Mouse (Mus musculus) midbrain, postnatal 0 days (tissue): ENCODE measurements at regions not wholly inside any gene's neighbourhood (a gene's known extent, or its start where the extent isn't known, plus 50 kb on each side); places are given as distances from the start of the nearest gene placed in this dataset.

Experiments
- ATAC-seq: fragments of 200-750 bp; cut with Nextera tagmentation; 2 replicates; pipeline ENCODE4 v1.8.0; 2017; ENCODE audit warnings: moderate number of reproducible peaks, mild to moderate bottlenecking, moderate TSS enrichment, moderate library complexity; ENCODE audit not compliant: low FRiP score
- DNase-seq: peaks from one replicate; pipeline ENCODE4 v3.0.0-alpha.2; 2015; ENCODE audit warnings: low spot score
- H3K27ac ChIP-seq: fragments of 300-500 bp; sonication (generic); 2 replicates; pipeline ENCODE4 v1.5.1; 2014; ENCODE audit warnings: low read depth, mild to moderate bottlenecking, low read length, mixed read lengths
- H3K27me3 ChIP-seq: fragments of 300-500 bp; sonication (generic); 2 replicates; pipeline ENCODE4 v1.6.1; 2014; ENCODE audit warnings: low read length, control low read depth, mixed read lengths; ENCODE audit not compliant: insufficient read depth
- H3K36me3 ChIP-seq: fragments of 300-500 bp; sonication (generic); 2 replicates; pipeline ENCODE4 v1.6.1; 2014; ENCODE audit warnings: low read length, control low read depth, mixed read lengths; ENCODE audit not compliant: insufficient read depth
- H3K4me1 ChIP-seq: fragments of 300-500 bp; sonication (generic); 2 replicates; pipeline ENCODE4 v1.6.1; 2014; ENCODE audit warnings: mild to moderate bottlenecking, control low read depth, antibody characterized with exemption, low read length, mixed read lengths; ENCODE audit not compliant: insufficient read depth
- H3K4me2 ChIP-seq: fragments of 300-500 bp; sonication (generic); 2 replicates; pipeline ENCODE4 v1.6.1; 2014; ENCODE audit warnings: low read depth, mild to moderate bottlenecking, low read length, mixed read lengths; ENCODE audit not compliant: poor library complexity, severe bottlenecking
- H3K4me3 ChIP-seq: fragments of 300-500 bp; sonication (generic); 2 replicates; pipeline ENCODE4 v1.5.1; 2014; ENCODE audit warnings: low read depth, mild to moderate bottlenecking, low read length, moderate library complexity
- H3K9ac ChIP-seq: fragments of 300-500 bp; sonication (generic); replicated peaks from 2 replicates; pipeline ENCODE4 v1.6.1; 2014; ENCODE audit warnings: mild to moderate bottlenecking, low read length, moderate library complexity, mixed read lengths; ENCODE audit not compliant: poor library complexity, severe bottlenecking
- H3K9me3 ChIP-seq: fragments of 300-500 bp; sonication (generic); 2 replicates; pipeline ENCODE4 v1.6.1; 2016; ENCODE audit warnings: low read length, control low read depth
- CTCF ChIP-seq: IDR thresholded peaks from 2 replicates; pipeline ENCODE4 v1.5.1; 2016; ENCODE audit warnings: antibody characterized with exemption, mild to moderate bottlenecking
- WGBS: fragments of 180-500 bp; shearing (Covaris S2); extraction: QIAGEN DNeasy Blood & Tissue Kit; methylation state at CpG from one replicate; pipeline ENCODE4 v1.1.7; 2014; 5-methylcytosine and 5-hydroxymethylcytosine counted together

- H3K27me3 ChIP-seq, result no peaks in the 10 kb centered on the region
- H3K4me2 ChIP-seq, result no peak overlapping the region
- no peaks in the 10 kb centered on the region for H3K36me3 ChIP-seq
- no peak overlapping the region for H3K4me3 ChIP-seq
- no peak overlapping the region for H3K27ac ChIP-seq
- H3K9me3 ChIP-seq, result no peaks in the 10 kb centered on the region
- no peak overlapping the region for H3K9ac ChIP-seq
- DNase-seq (no peak), ATAC-seq (no peak)
- H3K4me1 ChIP-seq, result no peaks in the 10 kb centered on the region
- WGBS, result 81% methylated on average over 5 of the region's 5 CpGs
- TF ChIP-seq CTCF, result no peak
These were observed 127.0 kb upstream of the Hs3st5 start for GRCm38 (mm10) chr10:36379351-36380302.

- no peak overlapping the region for H3K27ac ChIP-seq
- H3K4me3 ChIP-seq, result no peak overlapping the region
- peak; percentile 47 for DNase-seq
These were observed 123.3 kb upstream of the Hs3st5 start for GRCm38 (mm10) chr10:36383331-36383730.

GRCm38 (mm10) chr10:36390062-36390461 lies 116.6 kb upstream of the Hs3st5 start:
- TF ChIP-seq CTCF, result no peak
- Histone ChIP-seq H3K27ac (no peak overlapping the region), H3K36me3 (no peaks in the 10 kb centered on the region), H3K4me3 (no peak overlapping the region), H3K4me1 (no peaks in the 10 kb centered on the region), H3K27me3 (no peaks in the 10 kb centered on the region), H3K9ac (no peak overlapping the region), H3K9me3 (no peaks in the 10 kb centered on the region), H3K4me2 (no peak overlapping the region)
- WGBS, result 95% methylated on average over 2 of the region's 2 CpGs
- no peak for ATAC-seq
- no peak for DNase-seq

More at GRCm38 (mm10) chr10:36383331-36383730, 123.3 kb upstream of the Hs3st5 start:
- H3K36me3 ChIP-seq, result no peaks in the 10 kb centered on the region
- H3K9me3 ChIP-seq, result no peaks in the 10 kb centered on the region
- no peak for ATAC-seq
- no peak overlapping the region for H3K4me2 ChIP-seq
- H3K9ac ChIP-seq, result no peak overlapping the region
- 77% methylated on average over 4 of the region's 4 CpGs for WGBS
- TF ChIP-seq CTCF, result no peak
- no peaks in the 10 kb centered on the region for H3K4me1 ChIP-seq
- H3K27me3 ChIP-seq, result no peaks in the 10 kb centered on the region

- Histone ChIP-seq H3K4me2 (no peak overlapping the region), H3K4me3 (no peak overlapping the region), H3K27ac (no peak overlapping the region), H3K27me3 (no peaks in the 10 kb centered on the region), H3K36me3 (no peaks in the 10 kb centered on the region), H3K4me1 (no peaks in the 10 kb centered on the region), H3K9ac (no peak overlapping the region), H3K9me3 (no peaks in the 10 kb centered on the region)
- DNase-seq, result peak; percentile 53
- TF ChIP-seq CTCF, result no peak
- WGBS, result 79% methylated on average over 4 of the region's 4 CpGs
- no peak for ATAC-seq
These were observed 113.0 kb upstream of the Hs3st5 start for GRCm38 (mm10) chr10:36393586-36393985.

- Histone ChIP-seq H3K9me3 (no peaks in the 10 kb centered on the region), H3K27me3 (no peaks in the 10 kb centered on the region), H3K9ac (no peak overlapping the region), H3K27ac (no peak overlapping the region), H3K36me3 (no peaks in the 10 kb centered on the region), H3K4me1 (no peaks in the 10 kb centered on the region), H3K4me2 (no peak overlapping the region), H3K4me3 (no peak overlapping the region)
- WGBS, result 82% methylated on average over 1 of the region's 1 CpGs
- TF ChIP-seq CTCF, result no peak
- ATAC-seq (no peak), DNase-seq (no peak)
These were observed 110.0 kb upstream of the Hs3st5 start for GRCm38 (mm10) chr10:36396576-36396975.

- Histone ChIP-seq H3K36me3 (no peaks in the 10 kb centered on the region), H3K4me3 (no peak overlapping the region), H3K27ac (no peak overlapping the region), H3K9me3 (no peaks in the 10 kb centered on the region), H3K4me1 (no peaks in the 10 kb centered on the region), H3K27me3 (no peaks in the 10 kb centered on the region), H3K4me2 (no peak overlapping the region), H3K9ac (no peak overlapping the region)
- no peak for TF ChIP-seq CTCF
- DNase-seq (peak; percentile 33), ATAC-seq (no peak)
- WGBS, result 63% methylated on average over 2 of the region's 2 CpGs
These were observed 98.6 kb upstream of the Hs3st5 start for GRCm38 (mm10) chr10:36408001-36408400.
